Mouse (Mus musculus): ENCODE data around the gene Kdm8. TPM values are rescaled to one million over a fixed set of nuclear protein-coding genes. Genes with fewer than 3 reads are reported as not detected.
A peak's percentile ranks its signal among the peaks of the same experiment; 100 is the strongest.

The Kdm8 gene
- polyA plus RNA-seq, 1 experiment from 2014 or later = 5.4 TPM

- peaks cover 19% of the 10 kb centered on the region for H3K36me3 ChIP-seq
- H3K4me3 ChIP-seq = no peak overlapping the region
- no peak overlapping the region for H3K4me2 ChIP-seq
- 0 out of 2 replicates have a peak overlapping the region, but pooled peaks have one; percentile 39 for H3K9ac ChIP-seq
- H3K27me3 ChIP-seq = no peaks in the 10 kb centered on the region
- ATAC-seq (ENCODE audit: low FRiP score) = no peak
- WGBS = 90% methylated on average over 2 of the region's 2 CpGs
- peaks cover 31% of the 10 kb centered on the region for H3K4me1 ChIP-seq (replicated peaks)
- no peak overlapping the region for H3K27ac ChIP-seq
- no peaks in the 10 kb centered on the region for H3K9me3 ChIP-seq
Observed at GRCm38 (mm10) chr7:125489636-125490035, 45.2 kb downstream of the Kdm8 start.

- H3K9me3 ChIP-seq = no peaks in the 10 kb centered on the region
- WGBS = under 1% methylated on average over 56 of the region's 56 CpGs
- no peaks in the 10 kb centered on the region for H3K27me3 ChIP-seq
- H3K4me2 ChIP-seq = peak within 1 kb of the TSS; percentile 72
- peaks cover 4% of the 10 kb centered on the region for H3K36me3 ChIP-seq
- peaks cover 31% of the 10 kb centered on the region for H3K4me1 ChIP-seq (replicated peaks)
- H3K27ac ChIP-seq = peak within 1 kb of the TSS; percentile 92
- peak within 1 kb of the TSS; percentile 61 for H3K4me3 ChIP-seq
- ATAC-seq (ENCODE audit: low FRiP score) = peak; percentile 99
- peak within 1 kb of the TSS; percentile 81 for H3K9ac ChIP-seq
Observed at GRCm38 (mm10) chr7:125490947-125491735, 46.7 kb downstream of the Kdm8 start, which contains the start of gene Nsmce1. Gene Nsmce1 (minus strand): TSS chr7:125491596.

GRCm38 (mm10) chr7:125491760-125492159 lies 47.3 kb downstream of the Kdm8 start:
- H3K36me3 ChIP-seq = no peaks in the 10 kb centered on the region
- no peaks in the 10 kb centered on the region for H3K9me3 ChIP-seq
- ATAC-seq (ENCODE audit: low FRiP score) = no peak; the same call in 1 of the 2 replicates
- peak overlapping the region; percentile 61 for H3K4me3 ChIP-seq
- 21% methylated on average over 12 of the region's 12 CpGs for WGBS
- H3K9ac ChIP-seq = peak overlapping the region; percentile 81
- peak overlapping the region; percentile 72 for H3K4me2 ChIP-seq
- peak overlapping the region; percentile 92 for H3K27ac ChIP-seq
- H3K4me1 ChIP-seq (replicated peaks) = peaks cover 31% of the 10 kb centered on the region
- H3K27me3 ChIP-seq = no peaks in the 10 kb centered on the region

- ATAC-seq (ENCODE audit: low FRiP score) = no peak
- Histone ChIP-seq H3K9me3 (no peaks in the 10 kb centered on the region), H3K4me3 (no peak overlapping the region), H3K36me3 (no peaks in the 10 kb centered on the region), H3K27me3 (no peaks in the 10 kb centered on the region), H3K4me1 (replicated peaks) (peaks cover 31% of the 10 kb centered on the region), H3K4me2 (no peak overlapping the region), H3K27ac (no peak overlapping the region), H3K9ac (peak overlapping the region; percentile 81; the same call in 1 of the 2 replicates)
- WGBS = 91% methylated on average over 6 of the region's 6 CpGs
Observed at GRCm38 (mm10) chr7:125492551-125492950, 48.1 kb downstream of the Kdm8 start.

GRCm38 (mm10) chr7:125495864-125496440 lies 51.5 kb downstream of the Kdm8 start:
- Histone ChIP-seq H3K9ac (no peak overlapping the region), H3K4me2 (no peak overlapping the region), H3K27ac (no peak overlapping the region), H3K4me1 (replicated peaks) (peaks cover 7% of the 10 kb centered on the region), H3K4me3 (no peak overlapping the region), H3K9me3 (no peaks in the 10 kb centered on the region), H3K27me3 (no peaks in the 10 kb centered on the region), H3K36me3 (no peaks in the 10 kb centered on the region)
- no peak for ATAC-seq (ENCODE audit: low FRiP score)
- WGBS = 81% methylated on average over 6 of the region's 6 CpGs

- Histone ChIP-seq H3K36me3 (no peaks in the 10 kb centered on the region), H3K4me1 (replicated peaks) (no peaks in the 10 kb centered on the region), H3K4me2 (no peak overlapping the region), H3K27me3 (no peaks in the 10 kb centered on the region), H3K27ac (no peak overlapping the region), H3K9ac (no peak overlapping the region), H3K4me3 (no peak overlapping the region), H3K9me3 (no peaks in the 10 kb centered on the region)
- 77% methylated on average over 13 of the region's 13 CpGs for WGBS
- ATAC-seq (ENCODE audit: low FRiP score) = no peak
Observed at GRCm38 (mm10) chr7:125499927-125500868, 55.7 kb downstream of the Kdm8 start.

GRCm38 (mm10) chr7:125500879-125501278 lies 56.4 kb downstream of the Kdm8 start:
- no peak for ATAC-seq (ENCODE audit: low FRiP score)
- Histone ChIP-seq H3K27ac (no peak overlapping the region), H3K9me3 (no peaks in the 10 kb centered on the region), H3K36me3 (no peaks in the 10 kb centered on the region), H3K4me3 (no peak overlapping the region), H3K4me2 (no peak overlapping the region), H3K27me3 (no peaks in the 10 kb centered on the region), H3K4me1 (replicated peaks) (no peaks in the 10 kb centered on the region), H3K9ac (no peak overlapping the region)
- 91% methylated on average over 7 of the region's 7 CpGs for WGBS

- ATAC-seq (ENCODE audit: low FRiP score) = no peak
- H3K36me3 ChIP-seq = no peaks in the 10 kb centered on the region
- no peak overlapping the region for H3K27ac ChIP-seq
- 82% methylated on average over 5 of the region's 5 CpGs for WGBS
- no peaks in the 10 kb centered on the region for H3K27me3 ChIP-seq
- H3K4me3 ChIP-seq = no peak overlapping the region
- H3K4me1 ChIP-seq (replicated peaks) = no peaks in the 10 kb centered on the region
- no peaks in the 10 kb centered on the region for H3K9me3 ChIP-seq
- H3K9ac ChIP-seq = no peak overlapping the region
- H3K4me2 ChIP-seq = no peak overlapping the region
Observed at GRCm38 (mm10) chr7:125503374-125504092, 59.1 kb downstream of the Kdm8 start.

GRCm38 (mm10) chr7:125504618-125505017 lies 60.1 kb downstream of the Kdm8 start:
- Histone ChIP-seq H3K27me3 (no peaks in the 10 kb centered on the region), H3K4me2 (no peak overlapping the region), H3K4me3 (no peak overlapping the region), H3K36me3 (no peaks in the 10 kb centered on the region), H3K27ac (no peak overlapping the region), H3K9me3 (no peaks in the 10 kb centered on the region), H3K4me1 (replicated peaks) (no peaks in the 10 kb centered on the region), H3K9ac (no peak overlapping the region)
- WGBS = 92% methylated on average over 5 of the region's 5 CpGs
- no peak for ATAC-seq (ENCODE audit: low FRiP score)

- no peaks in the 10 kb centered on the region for H3K4me1 ChIP-seq (replicated peaks)
- ATAC-seq (ENCODE audit: low FRiP score) = no peak
- H3K9me3 ChIP-seq = no peaks in the 10 kb centered on the region
- no peak overlapping the region for H3K4me3 ChIP-seq
- H3K36me3 ChIP-seq = no peaks in the 10 kb centered on the region
- no peaks in the 10 kb centered on the region for H3K27me3 ChIP-seq
- no peak overlapping the region for H3K9ac ChIP-seq
- WGBS = 90% methylated on average over 10 of the region's 10 CpGs
- no peak overlapping the region for H3K4me2 ChIP-seq
- H3K27ac ChIP-seq = no peak overlapping the region
Observed at GRCm38 (mm10) chr7:125505568-125505967, 61.1 kb downstream of the Kdm8 start.

GRCm38 (mm10) chr7:125507279-125507678 lies 62.8 kb downstream of the Kdm8 start:
- 84% methylated on average over 2 of the region's 2 CpGs for WGBS

More at GRCm38 (mm10) chr7:125507279-125507678, 62.8 kb downstream of the Kdm8 start:
- ATAC-seq (ENCODE audit: low FRiP score) = no peak
- H3K4me2 ChIP-seq = no peak overlapping the region
- no peak overlapping the region for H3K4me3 ChIP-seq
- H3K9me3 ChIP-seq = no peaks in the 10 kb centered on the region
- no peaks in the 10 kb centered on the region for H3K27me3 ChIP-seq
- no peaks in the 10 kb centered on the region for H3K4me1 ChIP-seq (replicated peaks)
- H3K36me3 ChIP-seq = no peaks in the 10 kb centered on the region
- H3K27ac ChIP-seq = no peak overlapping the region
- H3K9ac ChIP-seq = no peak overlapping the region
